Mouse (Mus musculus) mesoderm, embryonic 11.5 days (tissue): Measurements from ENCODE around the gene Lsm4.
A peak's percentile ranks its signal among the peaks of the same experiment; 100 is the strongest.

Experiments used
- DNase-seq: peaks from one replicate; pipeline ENCODE4 v3.0.0-alpha.2; 2012; ENCODE audit warnings: low read depth, low spot score

The Lsm4 gene

GRCm38 (mm10) chr8:70678679-70679078, 5.6 kb downstream of the Lsm4 start:
- DNase-seq: no peak

- DNase-seq: no peak
Measured at GRCm38 (mm10) chr8:70679404-70679803, 6.4 kb downstream of the Lsm4 start.

- no peak for DNase-seq
Measured at GRCm38 (mm10) chr8:70680039-70680438, 7.0 kb downstream of the Lsm4 start.

DNA sequence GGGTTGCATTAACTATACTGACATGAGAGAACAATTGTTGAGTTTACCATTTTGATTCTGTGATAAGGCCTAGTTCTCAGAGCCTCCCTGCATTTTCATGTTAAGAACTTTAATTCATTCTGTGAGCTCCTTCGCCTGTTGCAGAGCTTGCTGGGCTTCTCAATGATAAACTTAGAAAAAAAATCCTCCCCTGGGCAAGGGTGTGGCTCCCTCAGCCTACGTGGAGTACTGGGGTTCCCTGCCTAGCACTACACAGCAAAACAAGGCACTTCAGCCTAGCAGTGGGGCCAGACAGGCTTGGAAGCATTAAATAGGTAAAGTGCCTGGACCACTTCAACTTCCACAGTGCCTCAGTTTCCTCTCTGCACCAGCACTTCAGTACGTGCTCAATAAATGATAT, 8.4 kb downstream of the Lsm4 start:
- no peak for DNase-seq

DNA sequence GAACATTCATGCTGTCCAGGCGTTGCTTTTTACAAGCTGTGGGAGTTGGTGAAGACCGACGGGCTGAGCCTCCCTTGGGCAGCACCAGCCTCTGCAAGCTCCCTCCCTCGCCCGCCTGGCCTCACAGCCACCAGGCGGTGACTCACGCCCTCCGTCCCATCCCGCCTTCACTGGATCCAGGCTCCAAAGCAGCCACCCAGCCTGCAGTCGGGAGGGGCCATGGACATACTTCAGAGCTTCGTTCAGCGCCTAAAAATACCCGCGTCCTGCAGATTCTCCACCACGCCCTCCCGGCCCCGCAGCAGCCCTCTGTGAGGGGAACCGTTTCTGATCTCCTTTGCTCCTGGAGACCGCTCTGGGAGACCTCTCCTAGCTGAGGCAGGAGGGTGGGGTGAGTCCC, 9.1 kb downstream of the Lsm4 start:
- DNase-seq: no peak

DNA sequence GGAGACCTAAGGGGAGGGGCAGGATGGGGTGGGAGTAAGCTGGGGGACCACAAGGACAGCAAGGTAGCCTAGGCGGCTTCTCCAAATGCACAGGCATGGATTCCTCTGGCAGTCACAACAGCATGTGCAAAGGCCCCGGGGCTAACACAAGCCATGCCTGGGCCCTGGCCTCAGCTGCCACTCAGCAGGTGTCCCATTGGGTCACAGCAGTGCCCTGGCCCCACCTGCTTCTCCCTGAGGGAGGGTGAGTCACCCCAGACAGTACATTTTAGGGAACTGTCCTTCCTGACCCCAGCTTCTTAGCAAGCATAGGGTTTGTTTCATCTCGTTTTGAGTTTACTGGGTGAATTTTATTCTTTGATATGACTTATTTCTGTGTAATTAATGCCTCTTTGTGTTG, 9.6 kb downstream of the Lsm4 start:
- no peak for DNase-seq

GRCm38 (mm10) chr8:70684291-70684690, 11.2 kb downstream of the Lsm4 start:
- no peak for DNase-seq

DNA sequence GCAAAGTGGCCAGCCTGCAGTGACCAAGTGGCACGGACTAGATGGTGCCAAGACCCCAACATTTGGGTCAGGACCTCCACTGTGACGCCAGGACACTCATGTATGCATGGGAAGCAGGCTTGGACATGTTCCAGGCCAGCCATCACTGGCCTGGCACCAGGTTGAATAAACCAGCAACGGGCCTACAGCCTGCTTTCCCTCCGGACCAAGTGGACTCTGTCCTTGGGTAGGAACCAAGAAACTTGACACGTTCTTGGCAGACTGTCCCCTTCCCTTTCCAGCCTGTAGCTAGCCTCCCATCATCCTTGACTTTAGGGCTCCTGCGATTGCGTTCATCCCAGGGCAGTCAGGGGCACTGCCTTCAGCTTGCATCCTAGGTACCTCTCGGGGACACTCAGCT, 14.5 kb downstream of the Lsm4 start:
- no peak for DNase-seq

DNA sequence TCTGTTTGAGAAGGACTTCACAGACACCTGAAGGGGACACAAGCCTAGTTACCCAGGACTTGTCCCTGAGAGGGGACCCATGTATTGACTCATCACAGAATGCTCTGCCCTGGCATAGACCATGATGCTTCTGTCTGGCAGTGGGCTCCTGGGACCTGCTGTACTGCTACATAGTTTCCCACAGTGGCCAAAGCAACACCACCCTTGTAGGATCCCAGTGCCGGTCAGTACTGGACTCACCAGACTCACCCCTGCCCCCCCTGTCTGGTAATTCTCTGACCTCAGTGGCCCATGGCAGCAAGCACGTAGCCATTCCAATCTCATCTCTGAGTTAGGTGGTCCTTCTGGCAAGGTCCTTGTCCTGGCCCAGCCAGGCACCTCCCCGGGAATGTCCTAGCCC, 15.1 kb downstream of the Lsm4 start:
- DNase-seq: no peak

GRCm38 (mm10) chr8:70689892-70690390, 16.9 kb downstream of the Lsm4 start:
- DNase-seq: no peak

- no peak for DNase-seq
Measured at GRCm38 (mm10) chr8:70691230-70691629, 18.2 kb downstream of the Lsm4 start.

DNA sequence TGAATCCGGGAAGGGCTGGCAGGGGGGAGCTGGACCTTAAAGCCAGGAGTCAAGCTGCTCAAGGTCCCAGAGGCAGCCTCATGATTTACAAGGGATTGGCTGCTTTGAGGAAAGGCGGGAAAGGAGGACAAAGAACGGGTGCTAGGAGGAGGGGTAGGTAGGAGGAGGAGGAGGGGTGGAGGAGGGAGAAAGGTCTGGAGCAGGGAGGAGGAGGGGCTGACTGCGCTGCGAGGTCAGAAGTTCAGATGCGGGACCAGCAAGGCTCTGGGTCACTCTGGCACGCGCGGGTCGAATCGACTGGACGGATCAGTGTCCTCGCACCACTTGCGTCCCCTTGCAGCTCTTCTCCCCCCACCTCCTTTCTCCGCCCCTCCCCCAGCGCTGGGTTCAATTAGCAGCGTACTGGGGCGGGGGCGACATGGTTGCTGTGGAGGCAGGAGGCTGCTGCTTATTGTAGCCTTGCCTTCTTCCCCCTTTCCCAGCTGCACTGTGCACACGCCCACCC, 18.7 kb downstream of the Lsm4 start:
- peak; percentile 93 for DNase-seq

- no peak for DNase-seq
Measured at GRCm38 (mm10) chr8:70693636-70694035, 20.6 kb downstream of the Lsm4 start.

- DNase-seq: no peak
Measured at GRCm38 (mm10) chr8:70695318-70696018, 22.4 kb downstream of the Lsm4 start.

- peak; percentile 81 for DNase-seq
Measured at GRCm38 (mm10) chr8:70696019-70696885, 23.2 kb downstream of the Lsm4 start.

DNA sequence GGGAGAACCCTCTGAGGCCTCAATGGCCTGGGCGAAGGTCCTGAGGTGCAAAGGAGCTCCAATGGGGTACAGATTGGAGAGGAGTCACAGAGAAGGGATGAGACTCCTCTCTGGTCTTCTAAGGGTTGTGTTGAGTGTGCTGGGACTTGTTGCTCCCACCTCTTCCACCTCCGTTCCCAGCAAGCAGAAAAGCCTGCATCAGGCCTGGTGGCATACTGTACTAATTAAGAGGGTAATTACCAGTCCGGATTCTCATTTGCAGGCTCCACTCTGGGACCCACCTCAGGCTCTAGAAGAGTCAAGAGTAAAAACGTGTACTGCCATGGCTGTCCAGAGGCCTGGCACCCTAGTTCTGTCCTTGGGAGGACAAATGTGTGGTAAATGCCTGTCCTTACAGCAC, 23.9 kb downstream of the Lsm4 start:
- no peak for DNase-seq

DNA sequence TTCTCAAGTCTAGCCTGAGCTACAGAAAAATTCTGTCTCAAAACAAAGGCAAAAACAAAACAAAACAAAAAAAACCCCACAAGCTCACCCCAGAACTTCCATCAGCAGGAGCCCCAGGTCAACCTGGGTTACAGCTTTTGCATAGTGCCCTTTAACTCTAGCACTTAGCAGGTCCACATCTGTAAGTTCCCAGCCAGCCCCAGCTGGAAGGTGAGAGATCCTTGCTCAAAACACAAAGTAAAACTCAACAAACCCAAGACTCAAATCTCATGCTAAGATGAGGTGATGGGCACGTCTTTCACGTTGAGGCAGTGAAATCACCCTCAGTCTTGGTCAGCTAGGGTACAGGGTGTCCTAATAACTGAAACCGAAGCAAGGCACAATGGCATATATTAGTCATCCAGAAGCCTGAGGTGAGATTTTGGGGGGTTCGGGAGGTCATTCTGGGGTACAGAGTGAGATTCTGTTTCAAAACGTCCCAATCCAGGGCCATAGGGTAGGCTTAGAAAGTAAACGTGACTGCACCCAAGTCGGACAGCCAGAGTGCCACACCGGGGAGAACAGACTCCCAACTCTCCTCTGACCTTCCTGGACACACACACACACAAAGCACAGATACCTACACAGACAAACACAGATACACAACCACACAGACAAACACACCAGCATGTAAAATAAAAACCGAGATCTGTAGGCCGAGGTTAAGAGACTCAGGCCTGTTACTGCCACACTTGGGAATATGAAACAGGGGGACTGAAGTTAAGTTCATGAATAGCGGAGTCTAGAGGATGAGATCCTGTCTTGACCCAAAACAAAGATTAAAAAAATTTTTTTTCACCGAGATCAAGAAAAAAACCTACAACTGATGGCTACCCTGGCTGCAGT, 24.6 kb downstream of the Lsm4 start:
- no peak for DNase-seq

- DNase-seq: peak; percentile 100
Measured at GRCm38 (mm10) chr8:70698310-70699109, 25.5 kb downstream of the Lsm4 start, which contains the start of gene Jund. Gene Jund (plus strand): TSS chr8:70698949.

DNA sequence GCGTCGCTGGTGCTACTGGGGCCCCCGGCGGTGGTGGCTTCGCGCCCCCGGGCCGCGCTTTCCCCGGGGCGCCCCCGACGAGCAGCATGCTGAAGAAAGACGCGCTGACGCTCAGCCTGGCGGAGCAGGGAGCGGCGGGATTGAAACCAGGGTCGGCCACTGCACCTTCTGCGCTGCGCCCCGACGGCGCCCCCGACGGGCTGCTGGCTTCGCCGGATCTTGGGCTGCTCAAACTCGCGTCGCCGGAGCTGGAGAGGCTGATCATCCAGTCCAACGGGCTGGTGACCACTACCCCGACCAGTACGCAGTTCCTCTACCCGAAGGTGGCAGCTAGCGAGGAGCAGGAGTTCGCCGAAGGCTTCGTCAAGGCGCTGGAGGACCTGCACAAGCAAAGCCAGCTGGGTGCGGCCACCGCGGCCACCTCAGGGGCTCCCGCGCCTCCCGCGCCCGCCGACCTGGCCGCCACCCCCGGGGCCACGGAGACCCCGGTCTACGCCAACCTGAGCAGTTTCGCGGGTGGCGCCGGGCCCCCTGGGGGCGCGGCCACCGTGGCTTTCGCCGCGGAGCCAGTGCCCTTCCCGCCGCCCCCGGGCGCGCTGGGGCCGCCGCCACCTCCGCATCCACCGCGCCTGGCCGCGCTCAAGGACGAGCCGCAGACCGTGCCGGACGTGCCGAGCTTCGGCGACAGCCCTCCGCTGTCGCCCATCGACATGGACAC, 26.2 kb downstream of the Lsm4 start:
- no peak for DNase-seq
